Mouse (Mus musculus): ENCODE measurements around the gene Gatc.
"Not testable (repeated sequence)": the region's sequence is repeated elsewhere in the genome, so short reads cannot be mapped to it uniquely, and the experiment has no call there.

Gene Gatc

GRCm38 (mm10) chr5:115340577-115341313 is at the start of gene Gatc, which contains the start of gene Triap1:
Gatc (minus strand) TSS chr5:115341178.
Triap1 (plus strand) TSS chr5:115341225.
- DNase-seq (ENCODE audit: low spot score): peak; percentile 87

GRCm38 (mm10) chr5:115378882-115379281 is 37.9 kb upstream of the Gatc start:
- not testable (repeated sequence) for DNase-seq (ENCODE audit: low spot score)

GRCm38 (mm10) chr5:115375436-115375835 is 34.5 kb upstream of the Gatc start:
- DNase-seq (ENCODE audit: low spot score): no peak

- DNase-seq (ENCODE audit: low spot score): no peak
Measured at GRCm38 (mm10) chr5:115374204-115374820, 33.3 kb upstream of the Gatc start.

GRCm38 (mm10) chr5:115373441-115374203 is 32.6 kb upstream of the Gatc start:
- no peak for DNase-seq (ENCODE audit: low spot score)

- DNase-seq (ENCODE audit: low spot score): peak; percentile 11
Measured at GRCm38 (mm10) chr5:115371736-115372135, 30.8 kb upstream of the Gatc start.

GRCm38 (mm10) chr5:115364782-115365181 is 23.8 kb upstream of the Gatc start:
- no peak for DNase-seq (ENCODE audit: low spot score)

- no peak for DNase-seq (ENCODE audit: low spot score)
Measured at GRCm38 (mm10) chr5:115362819-115363714, 22.1 kb upstream of the Gatc start.

GRCm38 (mm10) chr5:115362216-115362615 is 21.2 kb upstream of the Gatc start:
- DNase-seq (ENCODE audit: low spot score): no peak

- no peak for DNase-seq (ENCODE audit: low spot score)
Measured at GRCm38 (mm10) chr5:115359851-115360372, 18.9 kb upstream of the Gatc start.

GRCm38 (mm10) chr5:115359438-115359837 is 18.5 kb upstream of the Gatc start:
- no peak for DNase-seq (ENCODE audit: low spot score)

GRCm38 (mm10) chr5:115358872-115359271 is 17.9 kb upstream of the Gatc start:
- peak; percentile 92 for DNase-seq (ENCODE audit: low spot score)

- DNase-seq (ENCODE audit: low spot score): no peak
Measured at GRCm38 (mm10) chr5:115355070-115355469, 14.1 kb upstream of the Gatc start.

- DNase-seq (ENCODE audit: low spot score): no peak
Measured at GRCm38 (mm10) chr5:115351348-115351747, 10.4 kb upstream of the Gatc start.

- no peak for DNase-seq (ENCODE audit: low spot score)
Measured at GRCm38 (mm10) chr5:115349225-115349555, 8.2 kb upstream of the Gatc start.

GRCm38 (mm10) chr5:115348546-115349224 is 7.7 kb upstream of the Gatc start, which contains the start of gene Cox6a1:
Cox6a1 (minus strand) TSS chr5:115348981.
- DNase-seq (ENCODE audit: low spot score): peak; percentile 98

GRCm38 (mm10) chr5:115347564-115347963 is 6.6 kb upstream of the Gatc start:
- peak; percentile 76 for DNase-seq (ENCODE audit: low spot score)

- DNase-seq (ENCODE audit: low spot score): no peak
Measured at GRCm38 (mm10) chr5:115341314-115342165, 562 bp upstream of the Gatc start.

- DNase-seq (ENCODE audit: low spot score): no peak
Measured at GRCm38 (mm10) chr5:115340007-115340406, 971 bp downstream of the Gatc start.

- no peak for DNase-seq (ENCODE audit: low spot score)
Measured at GRCm38 (mm10) chr5:115333626-115334025, 7.4 kb downstream of the Gatc start.

Measured in urinary bladder, postnatal 25 days (tissue).